10 mouse cellular contexts compared by ENCODE assay signal in genomic region chr7:142576472-142577326, GRCm38 (mm10). TPM values are rescaled to one million over a fixed set of nuclear protein-coding genes. Genes with fewer than 3 reads are reported as not detected.
A peak's percentile ranks its signal among the peaks of the same experiment; 100 is the strongest.
DNase-seq lines count a peak whose midpoint lies in the region; ATAC-seq and TF ChIP-seq lines count a peak whose summit lies in the region.
"Had no signal": no experiment of that assay in that cellular context is flagged by ENCODE, and none has a peak within 500 bp of the region (broad histone marks: within the 10 kb centered on the region; RNA-seq: fewer than 3 reads in every experiment).

No protein-coding gene starts in this region.

- H3K36me3 ChIP-seq in kidney, postnatal 0 days (ENCODE audit: insufficient read depth, low read length): no peaks in the 10 kb centered on the region
- H3K36me3 ChIP-seq in hindbrain, embryonic 16.5 days (ENCODE audit: control insufficient read depth, insufficient read depth, low read length): no peaks in the 10 kb centered on the region
- H3K36me3 ChIP-seq in neural tube, embryonic 13.5 days: no peaks in the 10 kb centered on the region

- peaks cover 33% of the 10 kb centered on the region for H3K4me1 ChIP-seq in kidney, postnatal 0 days (replicated peaks; ENCODE audit: insufficient read depth, low read length)
- H3K4me1 ChIP-seq in hindbrain, embryonic 16.5 days (ENCODE audit: control insufficient read depth, insufficient read depth, low read depth, low read length): peaks cover 3% of the 10 kb centered on the region; the same call in 1 of the 2 replicates
- H3K4me1 ChIP-seq in neural tube, embryonic 13.5 days (replicated peaks): peaks cover 52% of the 10 kb centered on the region

- peak overlapping the region; percentile 32; the same call in 1 of the 2 replicates for H3K9ac ChIP-seq in kidney, postnatal 0 days (ENCODE audit: low read depth, low read length)
- H3K9ac ChIP-seq in hindbrain, embryonic 16.5 days (ENCODE audit: low read depth, low read length): no peak overlapping the region; the same call in 1 of the 2 replicates
- peak overlapping the region; percentile 62; the same call in 1 of the 2 replicates for H3K9ac ChIP-seq in neural tube, embryonic 13.5 days

- TF ChIP-seq CTCF in kidney, postnatal 0 days (IDR thresholded peaks at IDR 0.05; ENCODE audit: low read depth): no peak

- WGBS in kidney, postnatal 0 days: 50% methylated on average over 25 of the region's 25 CpGs
- WGBS in hindbrain, embryonic 16.5 days: 90% methylated on average over 25 of the region's 25 CpGs
- 87% methylated on average over 25 of the region's 25 CpGs for WGBS in neural tube, embryonic 13.5 days

- H3K4me2 ChIP-seq in kidney, postnatal 0 days (ENCODE audit: low read length): peak overlapping the region; percentile 44
- no peak overlapping the region for H3K4me2 ChIP-seq in hindbrain, embryonic 16.5 days (ENCODE audit: low read length)
- H3K4me2 ChIP-seq in neural tube, embryonic 13.5 days: peak overlapping the region; percentile 41

- H3K4me3 ChIP-seq in kidney, postnatal 0 days (replicated peaks; ENCODE audit: low read depth, low read length): peak overlapping the region; percentile 19
- 0 out of 2 replicates have a peak overlapping the region, but pooled peaks have one; percentile 9 for H3K4me3 ChIP-seq in hindbrain, embryonic 16.5 days (ENCODE audit: low read length)
- peak overlapping the region; percentile 27 for H3K4me3 ChIP-seq in neural tube, embryonic 13.5 days

- H3K27ac ChIP-seq in kidney, postnatal 0 days: no peak overlapping the region
- no peak overlapping the region for H3K27ac ChIP-seq in hindbrain, embryonic 16.5 days (ENCODE audit: low read depth, low read length)
- peak overlapping the region; percentile 46; the same call in 1 of the 2 replicates for H3K27ac ChIP-seq in neural tube, embryonic 13.5 days (replicated peaks)

- DNase-seq in cerebellum, adult 9-11 months: peak; percentile 35
- no peak for DNase-seq in cerebellum, postnatal 4 days (ENCODE audit: low spot score in 2 of 2)
- DNase-seq in kidney, postnatal 0 days (ENCODE audit: low spot score): no peak
- DNase-seq in kidney, postnatal 14 days: no peak
- no peak for DNase-seq in right cerebral cortex, postnatal 10 days (ENCODE audit: low spot score in 2 of 2)
- no peak for DNase-seq in testis, postnatal 14 days (ENCODE audit: low spot score)
- DNase-seq: kidney, postnatal 36 days; right cerebral cortex, adult 18-20 months had no signal

- 0 out of 2 replicates have a peak, but pooled peaks cover 6% of the 10 kb centered on the region for H3K9me3 ChIP-seq in kidney, postnatal 0 days (replicated peaks; ENCODE audit: low read length)
- H3K9me3 ChIP-seq in hindbrain, embryonic 16.5 days (ENCODE audit: control insufficient read depth, low read length): peaks cover 7% of the 10 kb centered on the region
- no peaks in the 10 kb centered on the region; the same call in 1 of the 2 replicates for H3K9me3 ChIP-seq in neural tube, embryonic 13.5 days

- no peaks in the 10 kb centered on the region for H3K27me3 ChIP-seq in kidney, postnatal 0 days (ENCODE audit: insufficient read depth, low read length)
- no peaks in the 10 kb centered on the region; the same call in 1 of the 2 replicates for H3K27me3 ChIP-seq in hindbrain, embryonic 16.5 days (replicated peaks; ENCODE audit: control insufficient read depth, insufficient read depth, low read length)
- H3K27me3 ChIP-seq in neural tube, embryonic 13.5 days: 0 out of 2 replicates have a peak, but pooled peaks cover 6% of the 10 kb centered on the region

- ATAC-seq in kidney, postnatal 0 days (replicated peaks; ENCODE audit: low FRiP score, low read depth): no peak
- no peak for ATAC-seq in hindbrain, embryonic 16.5 days
- no peak for ATAC-seq in neural tube, embryonic 13.5 days (ENCODE audit: low read depth)

RNA-seq across cellular contexts. Expression of gene Mrpl23, which starts 44.2 kb away (rescaled TPM):
- 21.3 and 22.6 TPM in 2 replicates for polyA plus RNA-seq in kidney, postnatal 0 days (2015; fragmentation: Nextera tagmentation; extraction: Ambion mirVana)
- 22.3 and 26.2 TPM in 2 replicates for polyA plus RNA-seq in hindbrain, embryonic 16.5 days (2015; fragmentation: Nextera tagmentation; extraction: Ambion mirVana)
- 14.0 and 14.8 TPM in 2 replicates for polyA plus RNA-seq in neural tube, embryonic 13.5 days (2015; fragmentation: Nextera tagmentation; extraction: Ambion mirVana)
